25 mouse cellular contexts compared by ENCODE assay signal in the genomic region with DNA sequence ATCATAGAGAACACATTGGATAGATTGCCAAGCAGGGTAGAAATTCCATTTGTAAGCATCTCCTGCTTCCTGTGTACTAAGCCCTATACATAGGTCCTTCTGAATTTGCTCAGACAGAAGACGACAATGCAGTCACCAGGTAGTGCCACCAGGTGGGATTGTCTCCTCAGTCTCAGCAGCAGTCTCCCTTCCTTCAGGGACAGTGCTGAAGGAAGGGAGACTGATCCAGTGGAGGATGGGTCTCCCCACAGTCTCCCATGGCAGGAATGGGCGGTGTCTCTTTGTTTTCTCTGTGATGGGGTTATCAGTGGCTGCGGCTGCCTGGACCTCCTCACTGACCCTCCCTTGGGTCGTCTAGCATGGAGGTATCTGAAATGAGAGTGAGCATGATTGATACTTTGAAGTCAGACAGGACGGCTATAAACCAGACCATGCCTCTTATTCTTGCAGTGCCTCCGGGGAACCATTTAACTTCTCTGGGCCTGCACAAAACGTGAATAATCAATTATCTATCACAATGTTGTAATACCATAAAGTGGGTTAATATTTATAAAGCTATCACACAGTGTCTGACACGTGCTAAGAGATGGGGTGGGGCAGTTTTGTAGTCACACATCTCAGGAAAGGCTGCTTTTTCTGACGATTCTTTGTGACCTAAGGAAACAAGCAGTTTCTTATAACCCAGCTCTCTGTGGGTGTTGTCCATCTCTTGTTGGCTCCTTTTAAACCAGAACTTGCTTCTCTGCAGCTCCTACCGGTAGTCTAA.
DNase-seq lines count a peak whose midpoint lies in the region; ATAC-seq and TF ChIP-seq lines count a peak whose summit lies in the region.
"Had no signal": no experiment of that assay in that cellular context is flagged by ENCODE, and none has a peak within 500 bp of the region (broad histone marks: within the 10 kb centered on the region; RNA-seq: fewer than 3 reads in every experiment).

No protein-coding gene starts in this region.

- no peaks in the 10 kb centered on the region for H3K27me3 ChIP-seq in kidney, postnatal 0 days (ENCODE audit: insufficient read depth, low read length)
- no peaks in the 10 kb centered on the region for H3K27me3 ChIP-seq in hindbrain, embryonic 12.5 days
- no peaks in the 10 kb centered on the region for H3K27me3 ChIP-seq in hindbrain, embryonic 16.5 days (replicated peaks; ENCODE audit: control insufficient read depth, insufficient read depth, low read length)
- no peaks in the 10 kb centered on the region for H3K27me3 ChIP-seq in midbrain, postnatal 0 days (ENCODE audit: insufficient read depth, low read length)
- H3K27me3 ChIP-seq: CH12.LX; embryonic facial prominence, embryonic 12.5 days; forebrain, embryonic 13.5 days; liver, embryonic 12.5 days; stomach, embryonic 15.5 days had no signal

- H3K36me3 ChIP-seq in kidney, postnatal 0 days (ENCODE audit: insufficient read depth, low read length) = no peaks in the 10 kb centered on the region
- no peaks in the 10 kb centered on the region for H3K36me3 ChIP-seq in hindbrain, embryonic 12.5 days
- no peaks in the 10 kb centered on the region for H3K36me3 ChIP-seq in hindbrain, embryonic 16.5 days (ENCODE audit: control insufficient read depth, insufficient read depth, low read length)
- peaks cover 3% of the 10 kb centered on the region; the same call in 1 of the 2 replicates for H3K36me3 ChIP-seq in midbrain, postnatal 0 days (ENCODE audit: insufficient read depth, low read length)
- H3K36me3 ChIP-seq: embryonic facial prominence, embryonic 12.5 days; G1E; limb, embryonic 13.5 days; liver, embryonic 12.5 days; stomach, embryonic 15.5 days had no signal

- no peak overlapping the region for H3K9ac ChIP-seq in kidney, postnatal 0 days (ENCODE audit: low read depth, low read length)
- H3K9ac ChIP-seq in hindbrain, embryonic 12.5 days = no peak overlapping the region
- no peak overlapping the region for H3K9ac ChIP-seq in hindbrain, embryonic 16.5 days (ENCODE audit: low read depth, low read length)
- H3K9ac ChIP-seq in midbrain, postnatal 0 days (replicated peaks; ENCODE audit: low read length, poor library complexity, severe bottlenecking) = no peak overlapping the region
- H3K9ac ChIP-seq: embryonic facial prominence, embryonic 12.5 days; forebrain, embryonic 13.5 days; limb, embryonic 13.5 days; liver, embryonic 12.5 days; stomach, embryonic 15.5 days had no signal

- no peak overlapping the region for H3K4me2 ChIP-seq in kidney, postnatal 0 days (ENCODE audit: low read length)
- H3K4me2 ChIP-seq in hindbrain, embryonic 12.5 days (replicated peaks) = no peak overlapping the region
- H3K4me2 ChIP-seq in hindbrain, embryonic 16.5 days (ENCODE audit: low read length) = no peak overlapping the region
- no peak overlapping the region for H3K4me2 ChIP-seq in midbrain, postnatal 0 days (ENCODE audit: low read depth, low read length, poor library complexity, severe bottlenecking)
- H3K4me2 ChIP-seq: embryonic facial prominence, embryonic 12.5 days; forebrain, embryonic 13.5 days; limb, embryonic 13.5 days; liver, embryonic 12.5 days; stomach, embryonic 15.5 days had no signal

- H3K4me1 ChIP-seq in kidney, postnatal 0 days (replicated peaks; ENCODE audit: insufficient read depth, low read length) = no peaks in the 10 kb centered on the region
- H3K4me1 ChIP-seq in hindbrain, embryonic 12.5 days = peaks cover 28% of the 10 kb centered on the region
- peaks cover 2% of the 10 kb centered on the region; the same call in 1 of the 2 replicates for H3K4me1 ChIP-seq in hindbrain, embryonic 16.5 days (ENCODE audit: control insufficient read depth, insufficient read depth, low read depth, low read length)
- H3K4me1 ChIP-seq in midbrain, postnatal 0 days (ENCODE audit: insufficient read depth, low read length) = peaks cover 8% of the 10 kb centered on the region; the same call in 1 of the 2 replicates
- H3K4me1 ChIP-seq: embryonic facial prominence, embryonic 12.5 days; limb, embryonic 13.5 days; liver, embryonic 12.5 days had no signal

- H3K4me3 ChIP-seq in kidney, postnatal 0 days (replicated peaks; ENCODE audit: low read depth, low read length) = no peak overlapping the region
- no peak overlapping the region for H3K4me3 ChIP-seq in hindbrain, embryonic 12.5 days
- H3K4me3 ChIP-seq in hindbrain, embryonic 16.5 days (ENCODE audit: low read length) = no peak overlapping the region
- H3K4me3 ChIP-seq in midbrain, postnatal 0 days (ENCODE audit: low read depth, low read length) = no peak overlapping the region
- H3K4me3 ChIP-seq: embryonic facial prominence, embryonic 12.5 days; forebrain, embryonic 13.5 days; gastrocnemius, adult 2 months; limb, embryonic 13.5 days; liver, embryonic 12.5 days; stomach, embryonic 15.5 days had no signal

- TF ChIP-seq CTCF in kidney, postnatal 0 days (IDR thresholded peaks at IDR 0.05; ENCODE audit: low read depth) = peak; percentile 35; the same call in 1 of the 2 replicates
- peak; percentile 21 for TF ChIP-seq CTCF in midbrain, postnatal 0 days (IDR thresholded peaks at IDR 0.05)

- 51% methylated on average over 10 of the region's 10 CpGs for whole genome bisulfite sequencing in kidney, postnatal 0 days
- whole genome bisulfite sequencing in hindbrain, embryonic 12.5 days = 48% methylated on average over 10 of the region's 10 CpGs
- 53% methylated on average over 10 of the region's 10 CpGs for WGBS in hindbrain, embryonic 16.5 days
- WGBS in midbrain, postnatal 0 days = 59% methylated on average over 10 of the region's 10 CpGs

- no peak for ATAC-seq in kidney, postnatal 0 days (replicated peaks; ENCODE audit: low FRiP score, low read depth)
- ATAC-seq in hindbrain, embryonic 12.5 days (ENCODE audit: low FRiP score) = no peak
- ATAC-seq in hindbrain, embryonic 16.5 days = 0 out of 2 replicates have a peak, but pooled peaks have one; percentile 15
- ATAC-seq in midbrain, postnatal 0 days (ENCODE audit: low FRiP score) = no peak; the same call in 1 of the 2 replicates
- no peak for ATAC-seq in erythroid progenitor cell, adult 5-6 weeks (replicated peaks; ENCODE audit: low FRiP score, poor library complexity, severe bottlenecking)
- ATAC-seq: forebrain, embryonic 13.5 days; liver, embryonic 12.5 days had no signal

- no peaks in the 10 kb centered on the region for H3K9me3 ChIP-seq in kidney, postnatal 0 days (replicated peaks; ENCODE audit: low read length)
- H3K9me3 ChIP-seq in hindbrain, embryonic 12.5 days (replicated peaks) = no peaks in the 10 kb centered on the region
- H3K9me3 ChIP-seq in hindbrain, embryonic 16.5 days (ENCODE audit: control insufficient read depth, low read length) = no peaks in the 10 kb centered on the region
- no peaks in the 10 kb centered on the region for H3K9me3 ChIP-seq in midbrain, postnatal 0 days (ENCODE audit: low read length)
- H3K9me3 ChIP-seq: embryonic facial prominence, embryonic 12.5 days; forebrain, embryonic 13.5 days; G1E; limb, embryonic 13.5 days; liver, embryonic 12.5 days; stomach, embryonic 15.5 days had no signal

- DNase-seq in kidney, postnatal 0 days (ENCODE audit: low spot score) = no peak
- no peak for DNase-seq in kidney, adult 11 months
- DNase-seq in midbrain, postnatal 0 days (ENCODE audit: low spot score) = no peak
- DNase-seq in lung, adult 18-20 months = no peak
- DNase-seq in urinary bladder, adult 2 months (ENCODE audit: low spot score) = no peak
- DNase-seq: adrenal gland, adult 2 months; cerebellum, adult 11 months; cerebellum, postnatal 14 days; gastrocnemius, adult 2 months; kidney, adult 8-10 months; kidney, postnatal 14 days; layer of hippocampus, postnatal 36 days; lung, adult 2 months; thymus, adult 18-20 months; thymus, postnatal 4 days had no signal

- H3K27ac ChIP-seq in kidney, postnatal 0 days = no peak overlapping the region
- H3K27ac ChIP-seq in hindbrain, embryonic 12.5 days = peak overlapping the region; percentile 13; the same call in 1 of the 2 replicates
- no peak overlapping the region for H3K27ac ChIP-seq in hindbrain, embryonic 16.5 days (ENCODE audit: low read depth, low read length)
- H3K27ac ChIP-seq in midbrain, postnatal 0 days (ENCODE audit: low read depth, low read length) = no peak overlapping the region
- H3K27ac ChIP-seq: embryonic facial prominence, embryonic 12.5 days; forebrain, embryonic 13.5 days; gastrocnemius, adult 2 months; limb, embryonic 13.5 days; liver, embryonic 12.5 days; stomach, embryonic 15.5 days had no signal
